Mouse (Mus musculus) kidney, embryonic 14.5 days (tissue): ENCODE measurements around the gene Rpl5. TPM values are rescaled to one million over a fixed set of nuclear protein-coding genes. Genes with fewer than 3 reads are reported as not detected.
"Not testable (repeated sequence)": the region's sequence is repeated elsewhere in the genome, so short reads cannot be mapped to it uniquely, and the experiment has no call there.

ENCODE experiments used
- ATAC-seq: fragments of 200-750 bp; cut with Nextera tagmentation; 2 replicates; pipeline ENCODE4 v1.8.0; 2017; ENCODE audit warnings: moderate number of reproducible peaks, mild to moderate bottlenecking, moderate TSS enrichment, moderate library complexity; ENCODE audit not compliant: low FRiP score, low TSS enrichment
- H3K27ac ChIP-seq: fragments of 300-500 bp; sonication (generic); 2 replicates; pipeline ENCODE4 v1.5.1; 2014; ENCODE audit warnings: low read depth, mild to moderate bottlenecking, low read length, moderate library complexity, mixed read lengths
- H3K27me3 ChIP-seq: fragments of 300-500 bp; sonication (generic); 2 replicates; pipeline ENCODE4 v1.6.1; 2014; ENCODE audit warnings: mild to moderate bottlenecking, low read length; ENCODE audit not compliant: control insufficient read depth, insufficient read depth
- H3K36me3 ChIP-seq: fragments of 300-500 bp; sonication (generic); 2 replicates; pipeline ENCODE4 v1.6.1; 2014; ENCODE audit warnings: low read length, mixed read lengths; ENCODE audit not compliant: control insufficient read depth, insufficient read depth
- H3K4me1 ChIP-seq: fragments of 300-500 bp; sonication (generic); 2 replicates; pipeline ENCODE4 v1.6.1; 2014; ENCODE audit warnings: low read length, mixed read lengths; ENCODE audit not compliant: control insufficient read depth, insufficient read depth
- H3K4me2 ChIP-seq: fragments of 300-500 bp; sonication (generic); replicated peaks from 2 replicates; pipeline ENCODE4 v1.6.1; 2014; ENCODE audit warnings: low read depth, mild to moderate bottlenecking, low read length
- H3K4me3 ChIP-seq: fragments of 300-500 bp; sonication (generic); 2 replicates; pipeline ENCODE4 v1.5.1; 2014; ENCODE audit warnings: mild to moderate bottlenecking, low read length
- H3K9ac ChIP-seq: fragments of 300-500 bp; sonication (generic); 2 replicates; pipeline ENCODE4 v1.6.1; 2014; ENCODE audit warnings: low read depth, mild to moderate bottlenecking, low read length, moderate library complexity
- H3K9me3 ChIP-seq: fragments of 300-500 bp; sonication (generic); 2 replicates; pipeline ENCODE4 v1.6.1; 2016; ENCODE audit warnings: low read length; ENCODE audit not compliant: control insufficient read depth
- WGBS: fragments of 180-500 bp; shearing (Covaris S2); extraction: QIAGEN DNeasy Blood & Tissue Kit; methylation state at CpG from one replicate; pipeline ENCODE4 v1.1.7; 2014; 5-methylcytosine and 5-hydroxymethylcytosine counted together
- polyA plus RNA-seq: library from polyadenylated mRNA; unstranded; fragments of >200 nt; fragmentation: Nextera tagmentation; extraction: Ambion mirVana; gene quantifications from 2 replicates; pipeline ENCODE4 v1.2.1, GENCODE M21; 2014

Gene Rpl5
- polyA plus RNA-seq, 1 experiment from 2014 or later: 92.5 TPM

DNA sequence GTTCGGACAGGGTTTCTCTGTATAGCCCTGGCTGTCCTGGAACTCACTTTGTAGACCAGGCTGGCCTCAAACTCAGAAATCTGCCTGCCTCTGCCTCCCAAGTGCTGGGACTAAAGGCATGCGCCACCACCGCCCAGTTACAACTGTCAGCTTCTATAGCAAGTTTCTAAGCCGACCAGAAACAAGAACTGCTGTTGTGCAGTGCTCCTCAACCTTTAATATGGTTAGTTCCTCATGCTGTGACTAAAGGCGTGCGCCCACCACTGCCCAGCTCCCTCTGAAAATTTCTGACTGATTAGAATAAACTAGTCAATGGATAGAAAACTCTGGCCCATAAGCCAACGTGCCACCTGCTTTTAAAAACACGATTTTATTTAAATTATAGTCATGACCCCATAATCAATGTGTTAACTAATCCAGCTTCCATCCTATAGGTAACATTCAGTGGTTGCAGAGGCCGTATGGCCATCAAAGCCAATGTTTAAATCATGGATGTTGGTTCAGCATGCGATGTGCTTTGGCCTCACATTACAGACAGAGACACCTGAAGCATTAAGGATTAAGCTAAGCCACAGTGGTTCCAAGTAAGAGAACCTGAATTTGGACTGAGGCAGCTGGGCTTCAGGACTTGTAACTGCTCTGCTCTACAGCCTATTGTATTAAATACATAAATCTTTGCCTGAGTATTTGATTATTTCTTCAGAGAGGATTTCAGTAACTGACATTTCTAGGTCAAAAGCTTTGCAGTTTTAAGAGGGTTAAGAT lies 36.5 kb downstream of the Rpl5 start:
- ATAC-seq: no peak
- H3K4me2 ChIP-seq: no peak overlapping the region
- WGBS: 88% methylated on average over 10 of the region's 10 CpGs
- no peaks in the 10 kb centered on the region for H3K27me3 ChIP-seq
- H3K9ac ChIP-seq: no peak overlapping the region
- no peak overlapping the region for H3K27ac ChIP-seq
- H3K4me1 ChIP-seq: no peaks in the 10 kb centered on the region
- no peaks in the 10 kb centered on the region for H3K36me3 ChIP-seq
- no peak overlapping the region for H3K4me3 ChIP-seq
- no peaks in the 10 kb centered on the region for H3K9me3 ChIP-seq

- H3K36me3 ChIP-seq, H3K9ac ChIP-seq, H3K9me3 ChIP-seq, H3K4me3 ChIP-seq, H3K27me3 ChIP-seq, H3K4me1 ChIP-seq, ATAC-seq, H3K27ac ChIP-seq, H3K4me2 ChIP-seq: not testable (repeated sequence)
- WGBS: 83% methylated on average over 1 of the region's 1 CpGs
These were observed 38.2 kb downstream of the Rpl5 start for GRCm38 (mm10) chr5:107938483-107938882.

- WGBS: 95% methylated on average over 2 of the region's 2 CpGs
- Histone ChIP-seq H3K27me3 (no peaks in the 10 kb centered on the region), H3K4me1 (no peaks in the 10 kb centered on the region), H3K9ac (no peak overlapping the region), H3K9me3 (no peaks in the 10 kb centered on the region), H3K4me3 (no peak overlapping the region), H3K4me2 (no peak overlapping the region), H3K36me3 (no peaks in the 10 kb centered on the region), H3K27ac (no peak overlapping the region)
- ATAC-seq: no peak
These were observed 38.6 kb downstream of the Rpl5 start for GRCm38 (mm10) chr5:107938886-107939285.

DNA sequence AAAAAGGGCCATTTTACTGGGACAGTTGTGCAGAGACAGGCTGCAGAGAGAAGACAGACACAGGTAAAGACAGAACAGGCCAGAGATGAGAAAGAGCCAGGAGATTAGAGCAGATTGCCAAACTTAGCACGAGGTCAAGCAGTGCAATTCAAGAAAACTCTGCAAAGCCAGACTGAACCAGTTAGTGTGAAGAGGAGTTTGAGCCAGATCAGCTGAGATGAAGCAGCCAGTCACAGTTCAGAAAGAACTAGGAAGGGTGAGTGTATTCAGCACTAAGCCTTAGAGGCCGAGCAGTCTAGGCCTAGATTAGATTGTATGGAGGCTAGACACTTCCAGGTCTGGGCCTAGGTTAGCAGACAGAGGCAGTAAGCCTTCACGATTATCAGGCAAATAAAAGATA lies 39.4 kb downstream of the Rpl5 start:
- Histone ChIP-seq H3K36me3 (no peaks in the 10 kb centered on the region), H3K4me3 (no peak overlapping the region), H3K9me3 (no peaks in the 10 kb centered on the region), H3K27ac (no peak overlapping the region), H3K4me1 (no peaks in the 10 kb centered on the region), H3K27me3 (no peaks in the 10 kb centered on the region), H3K4me2 (no peak overlapping the region), H3K9ac (no peak overlapping the region)
- no peak for ATAC-seq
- 84% methylated on average over 3 of the region's 3 CpGs for WGBS

DNA sequence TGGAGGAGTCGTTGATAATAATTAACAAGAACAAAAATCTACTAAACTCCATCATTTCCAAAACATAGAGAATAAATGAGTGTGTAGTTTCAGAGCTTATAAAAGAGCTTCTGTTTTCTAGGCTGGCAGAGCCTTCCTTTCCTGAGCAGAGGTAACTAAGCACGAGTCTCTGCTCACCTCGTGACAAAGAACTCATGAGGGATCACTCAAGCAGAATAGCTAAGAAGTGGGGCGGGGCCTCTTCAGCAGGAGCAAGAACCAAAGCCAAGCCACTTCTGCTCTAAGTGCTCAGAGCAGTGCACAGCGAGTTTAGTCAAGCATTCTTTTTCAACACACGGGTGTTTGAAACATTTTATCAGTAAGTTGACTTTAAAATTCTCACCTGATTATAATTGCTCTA lies 40.9 kb downstream of the Rpl5 start:
- Histone ChIP-seq H3K4me3 (no peak overlapping the region), H3K36me3 (no peaks in the 10 kb centered on the region), H3K27ac (no peak overlapping the region), H3K9ac (no peak overlapping the region), H3K27me3 (no peaks in the 10 kb centered on the region), H3K4me1 (no peaks in the 10 kb centered on the region), H3K4me2 (no peak overlapping the region), H3K9me3 (no peaks in the 10 kb centered on the region)
- ATAC-seq: peak; percentile 52; the same call in 1 of the 2 replicates
- 49% methylated on average over 6 of the region's 6 CpGs for WGBS

DNA sequence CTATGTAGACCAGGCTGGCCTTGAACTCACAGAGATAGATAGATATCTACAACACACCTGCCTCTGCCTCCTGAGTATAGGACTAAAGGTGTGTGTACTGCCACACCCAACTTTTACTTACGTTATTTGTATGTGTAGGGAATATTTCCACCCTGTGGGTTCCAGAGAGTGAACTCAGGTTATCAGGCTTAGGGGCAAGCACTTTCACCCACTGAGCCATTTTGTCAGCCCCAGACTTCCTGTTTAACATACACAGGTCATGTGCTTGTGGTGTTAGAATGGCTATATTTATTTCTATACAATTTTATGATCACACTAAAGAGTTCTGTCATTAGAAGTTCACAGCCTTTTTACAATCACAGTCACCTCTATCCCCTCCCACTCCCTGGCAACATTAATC lies 42.6 kb downstream of the Rpl5 start:
- H3K9ac ChIP-seq: no peak overlapping the region
- no peaks in the 10 kb centered on the region for H3K4me1 ChIP-seq
- no peak for ATAC-seq
- H3K27me3 ChIP-seq: no peaks in the 10 kb centered on the region
- no peak overlapping the region for H3K27ac ChIP-seq
- no peak overlapping the region for H3K4me2 ChIP-seq
- no peaks in the 10 kb centered on the region for H3K36me3 ChIP-seq
- 79% methylated on average over 1 of the region's 1 CpGs for WGBS
- no peak overlapping the region for H3K4me3 ChIP-seq
- no peaks in the 10 kb centered on the region for H3K9me3 ChIP-seq

DNA sequence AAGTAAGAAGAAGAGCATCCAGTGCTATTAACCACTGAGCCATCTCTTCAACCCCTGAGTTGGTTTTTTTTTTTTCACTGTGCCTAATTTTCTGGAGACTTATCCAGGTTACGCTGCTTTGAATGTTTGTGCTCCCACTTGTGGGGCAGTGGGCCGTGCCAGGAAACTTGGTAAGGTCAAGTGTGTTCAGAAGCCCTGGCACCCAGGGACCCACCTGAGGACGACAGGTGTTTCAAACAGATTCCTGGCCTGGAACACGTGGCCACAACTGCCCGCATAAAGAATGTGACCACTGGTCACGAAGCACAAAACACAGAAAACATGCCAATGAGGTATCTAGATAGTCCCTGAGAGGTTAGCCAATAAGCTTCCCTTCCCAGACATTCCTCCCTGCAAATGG lies 43.2 kb downstream of the Rpl5 start:
- Histone ChIP-seq H3K4me3 (no peak overlapping the region), H3K27me3 (no peaks in the 10 kb centered on the region), H3K9me3 (no peaks in the 10 kb centered on the region), H3K27ac (no peak overlapping the region), H3K4me2 (no peak overlapping the region), H3K4me1 (no peaks in the 10 kb centered on the region), H3K9ac (no peak overlapping the region), H3K36me3 (no peaks in the 10 kb centered on the region)
- WGBS: 86% methylated on average over 6 of the region's 6 CpGs
- no peak for ATAC-seq

GRCm38 (mm10) chr5:107946475-107946874 lies 46.2 kb downstream of the Rpl5 start:
- no peak overlapping the region for H3K4me3 ChIP-seq
- 86% methylated on average over 1 of the region's 1 CpGs for WGBS
- ATAC-seq: no peak
- no peak overlapping the region for H3K4me2 ChIP-seq
- H3K36me3 ChIP-seq: no peaks in the 10 kb centered on the region
- H3K4me1 ChIP-seq: no peaks in the 10 kb centered on the region
- no peaks in the 10 kb centered on the region for H3K9me3 ChIP-seq
- no peak overlapping the region for H3K9ac ChIP-seq
- no peaks in the 10 kb centered on the region for H3K27me3 ChIP-seq
- H3K27ac ChIP-seq: no peak overlapping the region

GRCm38 (mm10) chr5:107947548-107947947 lies 47.2 kb downstream of the Rpl5 start:
- Histone ChIP-seq H3K4me1 (no peaks in the 10 kb centered on the region), H3K27ac (no peak overlapping the region), H3K36me3 (no peaks in the 10 kb centered on the region), H3K27me3 (no peaks in the 10 kb centered on the region), H3K9ac (no peak overlapping the region), H3K4me2 (no peak overlapping the region), H3K4me3 (no peak overlapping the region), H3K9me3 (no peaks in the 10 kb centered on the region)
- WGBS: 87% methylated on average over 2 of the region's 2 CpGs
- no peak for ATAC-seq
